In the genomic region with DNA sequence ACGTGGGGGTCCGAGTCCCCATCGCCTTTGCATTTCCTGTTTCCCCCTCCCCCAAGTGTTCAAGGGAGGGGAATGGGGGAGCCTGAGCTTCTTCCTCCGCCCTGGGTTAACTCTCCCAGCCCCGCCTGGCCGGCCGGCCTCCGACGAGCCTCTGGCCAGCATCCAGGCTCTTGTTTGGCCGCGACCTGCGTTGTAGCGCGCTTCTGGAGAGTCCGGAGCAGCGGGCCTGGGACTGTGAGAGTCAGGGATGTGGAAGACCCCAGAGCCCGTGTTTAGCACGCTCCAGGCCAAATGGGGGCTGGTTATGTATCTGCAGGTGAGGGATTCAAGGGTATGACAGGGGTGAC, we compare ENCODE assay signal across 7 mouse cellular contexts. TPM values are rescaled to one million over a fixed set of nuclear protein-coding genes. Genes with fewer than 3 reads are reported as not detected.
DNase-seq lines count a peak whose midpoint lies in the region; ATAC-seq and TF ChIP-seq lines count a peak whose summit lies in the region.

No protein-coding gene starts in this region.

- peak overlapping the region; percentile 68 to 78 (median 69) for H3K4me3 ChIP-seq in CH12.LX (replicated peaks in 1 of 3; ENCODE audit: low read depth in 2 of 3, low read length in 2 of 3, poor library complexity in 1 of 3)
- peak overlapping the region; percentile 98 for H3K4me3 ChIP-seq in forebrain, embryonic 15.5 days
- peak overlapping the region; percentile 76 for H3K4me3 ChIP-seq in hindbrain, postnatal 0 days (ENCODE audit: low read length)
- H3K4me3 ChIP-seq in liver, embryonic 14.5 days (ENCODE audit: insufficient read depth in 1 of 2, low read depth in 2 of 2, low read length in 2 of 2), result peak overlapping the region; percentile 54 to 59
- H3K4me3 ChIP-seq in neural tube, embryonic 15.5 days (replicated peaks), result peak overlapping the region; percentile 85

- H3K4me1 ChIP-seq in CH12.LX (ENCODE audit: control insufficient read depth in 1 of 2, insufficient read depth in 2 of 2), result peaks cover 10 to 41% of the 10 kb centered on the region in 2 experiments
- H3K4me1 ChIP-seq in forebrain, embryonic 15.5 days, result peaks cover 23% of the 10 kb centered on the region
- 0 out of 2 replicates have a peak, but pooled peaks cover 7% of the 10 kb centered on the region for H3K4me1 ChIP-seq in hindbrain, postnatal 0 days (ENCODE audit: insufficient read depth, low read length)
- 0 out of 4 replicates have a peak, but pooled peaks cover 0 to 3% of the 10 kb centered on the region in 2 experiments for H3K4me1 ChIP-seq in liver, embryonic 14.5 days (replicated peaks; ENCODE audit: control insufficient read depth in 2 of 2, insufficient read depth in 2 of 2, low read length in 1 of 2)
- H3K4me1 ChIP-seq in neural tube, embryonic 15.5 days, result peaks cover 25% of the 10 kb centered on the region

- TF ChIP-seq POLR2A in CH12.LX (IDR thresholded peaks at IDR 0.05; ENCODE audit: low read depth, low read length), result no peak

- H3K9me3 ChIP-seq in CH12.LX (replicated peaks; ENCODE audit: low read length), result peaks cover 2% of the 10 kb centered on the region
- H3K9me3 ChIP-seq in forebrain, embryonic 15.5 days, result no peaks in the 10 kb centered on the region
- no peaks in the 10 kb centered on the region for H3K9me3 ChIP-seq in hindbrain, postnatal 0 days (ENCODE audit: low read length)
- no peaks in the 10 kb centered on the region for H3K9me3 ChIP-seq in liver, embryonic 14.5 days (ENCODE audit: control insufficient read depth, low read length)
- 0 out of 2 replicates have a peak, but pooled peaks cover 3% of the 10 kb centered on the region for H3K9me3 ChIP-seq in neural tube, embryonic 15.5 days (replicated peaks)

- peak; percentile 62 for DNase-seq in 3134 (ENCODE audit: extremely low read depth, insufficient read length, low spot score)
- DNase-seq in CH12.LX (ENCODE audit: extremely low read depth), result no peak
- peak; percentile 55 for DNase-seq in hindbrain, postnatal 0 days (ENCODE audit: low spot score)
- no peak for DNase-seq in liver, embryonic 14.5 days (ENCODE audit: low read depth in 3 of 3, low spot score in 3 of 3)
- DNase-seq in left cerebral cortex, adult 18-20 months (ENCODE audit: low spot score in 2 of 2), result no peak

- TF ChIP-seq EP300 in CH12.LX (IDR thresholded peaks at IDR 0.05; ENCODE audit: low read length), result no peak
- no peak for TF ChIP-seq EP300 in liver, embryonic 14.5 days (IDR thresholded peaks at IDR 0.05; ENCODE audit: low read depth)

- TF ChIP-seq RAD21 in CH12.LX (IDR thresholded peaks at IDR 0.05; ENCODE audit: low read depth, low read length), result no peak

- peak overlapping the region; percentile 9 for H3K4me2 ChIP-seq in CH12.LX (ENCODE audit: insufficient read depth, low read depth, poor library complexity, severe bottlenecking)
- peak overlapping the region; percentile 97 for H3K4me2 ChIP-seq in forebrain, embryonic 15.5 days (replicated peaks)
- H3K4me2 ChIP-seq in hindbrain, postnatal 0 days (ENCODE audit: low read depth, low read length), result peak overlapping the region; percentile 98
- H3K4me2 ChIP-seq in liver, embryonic 14.5 days (ENCODE audit: low read depth), result peak overlapping the region; percentile 70
- H3K4me2 ChIP-seq in neural tube, embryonic 15.5 days, result peak overlapping the region; percentile 95

- peaks cover 0 to 6% of the 10 kb centered on the region in 2 experiments for H3K36me3 ChIP-seq in CH12.LX (replicated peaks in 1 of 2; ENCODE audit: control insufficient read depth in 1 of 2, insufficient read depth in 1 of 2, low read length in 1 of 2)
- H3K36me3 ChIP-seq in forebrain, embryonic 15.5 days, result no peaks in the 10 kb centered on the region
- no peaks in the 10 kb centered on the region for H3K36me3 ChIP-seq in hindbrain, postnatal 0 days (ENCODE audit: insufficient read depth, low read length)
- H3K36me3 ChIP-seq in liver, embryonic 14.5 days (replicated peaks; ENCODE audit: control insufficient read depth, insufficient read depth, low read depth), result no peaks in the 10 kb centered on the region
- 0 out of 2 replicates have a peak, but pooled peaks cover 2% of the 10 kb centered on the region for H3K36me3 ChIP-seq in neural tube, embryonic 15.5 days

- peak overlapping the region; percentile 69 for H3K9ac ChIP-seq in CH12.LX (ENCODE audit: insufficient read depth, low read depth)
- H3K9ac ChIP-seq in forebrain, embryonic 15.5 days (replicated peaks), result peak overlapping the region; percentile 94
- peak overlapping the region; percentile 71 for H3K9ac ChIP-seq in hindbrain, postnatal 0 days (replicated peaks; ENCODE audit: low read length)
- H3K9ac ChIP-seq in liver, embryonic 14.5 days (replicated peaks), result no peak overlapping the region
- H3K9ac ChIP-seq in neural tube, embryonic 15.5 days (replicated peaks), result peak overlapping the region; percentile 74

- peaks cover 2% of the 10 kb centered on the region; the same call in 1 of the 2 replicates for H3K79me2 ChIP-seq in CH12.LX (replicated peaks; ENCODE audit: control insufficient read depth, extremely low read depth, insufficient read depth, poor library complexity, severe bottlenecking)

- no peak for TF ChIP-seq CTCF in CH12.LX (conservative IDR thresholded peaks at IDR 0.05 in 1 of 2, IDR thresholded peaks at IDR 0.05 in 1 of 2; ENCODE audit: low read depth in 2 of 2, low read length in 2 of 2)
- no peak for TF ChIP-seq CTCF in hindbrain, postnatal 0 days (IDR thresholded peaks at IDR 0.05; ENCODE audit: low read depth)
- no peak for TF ChIP-seq CTCF in liver, embryonic 14.5 days (IDR thresholded peaks at IDR 0.05; ENCODE audit: low read depth)

- peak overlapping the region; percentile 6; the same call in 1 of the 2 replicates for H3K27ac ChIP-seq in CH12.LX (ENCODE audit: insufficient read depth, low read depth)
- H3K27ac ChIP-seq in forebrain, embryonic 15.5 days (replicated peaks), result peak overlapping the region; percentile 75
- peak overlapping the region; percentile 26; the same call in 1 of the 2 replicates for H3K27ac ChIP-seq in hindbrain, postnatal 0 days
- no peak overlapping the region for H3K27ac ChIP-seq in liver, embryonic 14.5 days
- H3K27ac ChIP-seq in neural tube, embryonic 15.5 days (replicated peaks), result peak overlapping the region; percentile 75

- WGBS in forebrain, embryonic 15.5 days, result under 1% methylated on average over 18 of the region's 18 CpGs
- 1% methylated on average over 18 of the region's 18 CpGs for WGBS in hindbrain, postnatal 0 days
- 2% methylated on average over 18 of the region's 18 CpGs for WGBS in liver, embryonic 14.5 days (ENCODE audit: insufficient replicate concordance)
- WGBS in neural tube, embryonic 15.5 days, result under 1% methylated on average over 18 of the region's 18 CpGs

- peaks cover 2% of the 10 kb centered on the region for H3K27me3 ChIP-seq in CH12.LX (replicated peaks)
- no peaks in the 10 kb centered on the region for H3K27me3 ChIP-seq in forebrain, embryonic 15.5 days
- no peaks in the 10 kb centered on the region for H3K27me3 ChIP-seq in hindbrain, postnatal 0 days (ENCODE audit: insufficient read depth, low read length)
- peaks cover 24% of the 10 kb centered on the region for H3K27me3 ChIP-seq in liver, embryonic 14.5 days (ENCODE audit: control insufficient read depth, insufficient read depth, low read length)
- H3K27me3 ChIP-seq in neural tube, embryonic 15.5 days (replicated peaks), result no peaks in the 10 kb centered on the region

- peak; percentile 47 for ATAC-seq in forebrain, embryonic 15.5 days (replicated peaks)
- peak; percentile 39; the same call in 1 of the 2 replicates for ATAC-seq in hindbrain, postnatal 0 days
- peak; percentile 9; the same call in 1 of the 2 replicates for ATAC-seq in liver, embryonic 14.5 days (ENCODE audit: insufficient read depth)
- ATAC-seq in neural tube, embryonic 15.5 days (ENCODE audit: low FRiP score), result peak; percentile 58

- dilution Hi-C loops in CH12.LX (cut with MboI; ENCODE audit: extremely low pct_ligation_motif_present, extremely low pct_unique_long_range_greater_than_20kb, low sequenced_read_pairs), result no loop called here

- in situ Hi-C loops in CH12.LX (cut with MboI; ENCODE audit: low pct_ligation_motif_present, low pct_unique_long_range_greater_than_20kb, low sequenced_read_pairs), result loop anchor here (5.0 kb wide), 1 partner anchor 36 kb away; no protein-coding TSS in a partner anchor

TF ChIP-seq in CH12.LX, 34 proteins besides CTCF, POLR2A, EP300 and RAD21 (continues in another document):
- TF ChIP-seq ZKSCAN1 (IDR thresholded peaks at IDR 0.05; ENCODE audit: borderline replicate concordance, low read depth, low read length), result no peak
- no peak for TF ChIP-seq JUN (IDR thresholded peaks at IDR 0.05; ENCODE audit: insufficient read depth, low read depth, low read length)
- TF ChIP-seq BHLHE40 (IDR thresholded peaks at IDR 0.05; ENCODE audit: low read depth, low read length), result no peak
- TF ChIP-seq TCF12 (IDR thresholded peaks at IDR 0.05; ENCODE audit: low read depth, low read length), result no peak
- no peak for TF ChIP-seq JUND (conservative IDR thresholded peaks at IDR 0.05; ENCODE audit: low read depth, low read length)
- TF ChIP-seq MAZ (IDR thresholded peaks at IDR 0.05; ENCODE audit: low read depth, low read length), result no peak
- TF ChIP-seq IRF4 (IDR thresholded peaks at IDR 0.05; ENCODE audit: low read depth, low read length), result no peak

RNA-seq across cellular contexts. Expression of gene Adamts7, which starts 0.9 kb away (rescaled TPM):
- total RNA-seq in CH12.LX (2012; rRNA removed) (9.2 and 13.8 TPM in 2 replicates), CH12.LX (2014; rRNA removed) (4.7 and 5.4 TPM in 2 replicates)
- 15.3 and 15.7 TPM in 2 replicates for polyA plus RNA-seq in CH12.LX (2012; ENCODE audit: insufficient read length, low read depth)
- 12.4 and 15.8 TPM in 2 replicates for polyA plus RNA-seq in forebrain, embryonic 15.5 days (2015; fragmentation: Nextera tagmentation; extraction: Ambion mirVana)
- 6.4 and 10.4 TPM in 2 replicates for total RNA-seq in hindbrain, postnatal 0 days (2014; rRNA removed)
- polyA plus RNA-seq in hindbrain, postnatal 0 days (2015; fragmentation: Nextera tagmentation; extraction: Ambion mirVana), result 2.7 and 2.9 TPM in 2 replicates
- 0.64 and 0.91 TPM in 2 replicates for polyA plus RNA-seq in liver, embryonic 14.5 days (2012; rRNA removed)
- 0.40 and 0.47 TPM in 2 replicates for polyA plus RNA-seq in liver, embryonic 14.5 days (2014; fragmentation: Nextera tagmentation; extraction: Ambion mirVana)
- 8.0 and 8.5 TPM in 2 replicates for polyA plus RNA-seq in neural tube, embryonic 15.5 days (2015; fragmentation: Nextera tagmentation; extraction: Ambion mirVana)
- total RNA-seq in left cerebral cortex, adult 18-20 months (2021), result under 1 TPM; 0.35 to 0.73 TPM

RNA-seq across cellular contexts. Expression of gene Morf4l1, which starts 49.1 kb away (rescaled TPM):
- total RNA-seq in CH12.LX (2012; rRNA removed) (127 and 139 TPM in 2 replicates), CH12.LX (2014; rRNA removed) (219 and 225 TPM in 2 replicates)
- 233 and 294 TPM in 2 replicates for polyA plus RNA-seq in CH12.LX (2012; ENCODE audit: insufficient read length, low read depth)
- polyA plus RNA-seq in forebrain, embryonic 15.5 days (2015; fragmentation: Nextera tagmentation; extraction: Ambion mirVana), result 477 and 483 TPM in 2 replicates
- 178 and 179 TPM in 2 replicates for total RNA-seq in hindbrain, postnatal 0 days (2014; rRNA removed)
- polyA plus RNA-seq in hindbrain, postnatal 0 days (2015; fragmentation: Nextera tagmentation; extraction: Ambion mirVana), result 527 and 556 TPM in 2 replicates
- 91.7 and 128 TPM in 2 replicates for polyA plus RNA-seq in liver, embryonic 14.5 days (2012; rRNA removed)
- polyA plus RNA-seq in liver, embryonic 14.5 days (2014; fragmentation: Nextera tagmentation; extraction: Ambion mirVana), result 96.7 and 104 TPM in 2 replicates
- 520 and 554 TPM in 2 replicates for polyA plus RNA-seq in neural tube, embryonic 15.5 days (2015; fragmentation: Nextera tagmentation; extraction: Ambion mirVana)
- total RNA-seq in left cerebral cortex, adult 18-20 months (2021), result 100 to 1,000 TPM; 459 to 474 TPM

Comparison
In these comparisons a context has a peak if more than half of its experiments do, and no peak if none do; other contexts are left out.
1. DNase-seq: peak in 3134 (single experiment) and hindbrain, postnatal 0 days (single experiment); none in CH12.LX (single experiment), liver, embryonic 14.5 days (0 of 3) and left cerebral cortex, adult 18-20 months (0 of 2).
2. H3K4me2 ChIP-seq: peak in every context shown above with its lines; median percentile 98 in hindbrain, postnatal 0 days; 97 in forebrain, embryonic 15.5 days; 95 in neural tube, embryonic 15.5 days; 70 in liver, embryonic 14.5 days; 9 in CH12.LX.
3. Peak in every context shown above with its lines, with median percentiles within 50 percentile points of each other: H3K4me3 ChIP-seq and ATAC-seq.